Mouse (Mus musculus): ENCODE data around the gene Zfp385b. TPM values are rescaled to one million over a fixed set of nuclear protein-coding genes. Genes with fewer than 3 reads are reported as not detected.

The Zfp385b gene
- 0.08 TPM for polyA plus RNA-seq (2015; fragmentation: Illumina TruSeq; extraction: RNeasy Lipid Tissue Mini Kit (QIAGEN cat#74804); ENCODE audit: insufficient read depth, low replicate concordance)

GRCm38 (mm10) chr2:77819539-77819938, at the start of gene Zfp385b:
TSS of gene Zfp385b (minus strand) at chr2:77819639.

Other genes with a start within 250 kb of the Zfp385b start
- 47.2 TPM for gene Cwc22, start 126.7 kb upstream of the Zfp385b start, polyA plus RNA-seq (2015; fragmentation: Illumina TruSeq; extraction: RNeasy Lipid Tissue Mini Kit (QIAGEN cat#74804); ENCODE audit: insufficient read depth, low replicate concordance)